Mouse (Mus musculus) lung, adult 2 months (tissue): ENCODE data around the gene Vmn1r47.

Experiments used
- CTCF ChIP-seq: fragments of 200-500 bp; IDR thresholded peaks from 2 replicates; pipeline ENCODE4 v1.5.1; 2011; ENCODE audit warnings: mild to moderate bottlenecking, low read length, control low read depth; ENCODE audit not compliant: insufficient read depth
- POLR2A ChIP-seq: fragments of 200-500 bp; IDR thresholded peaks from 2 replicates; pipeline ENCODE4 v1.6.1; 2011; ENCODE audit warnings: low read depth, mild to moderate bottlenecking, control low read depth, low read length, borderline replicate concordance; ENCODE audit errors: extremely low read depth

DNA sequence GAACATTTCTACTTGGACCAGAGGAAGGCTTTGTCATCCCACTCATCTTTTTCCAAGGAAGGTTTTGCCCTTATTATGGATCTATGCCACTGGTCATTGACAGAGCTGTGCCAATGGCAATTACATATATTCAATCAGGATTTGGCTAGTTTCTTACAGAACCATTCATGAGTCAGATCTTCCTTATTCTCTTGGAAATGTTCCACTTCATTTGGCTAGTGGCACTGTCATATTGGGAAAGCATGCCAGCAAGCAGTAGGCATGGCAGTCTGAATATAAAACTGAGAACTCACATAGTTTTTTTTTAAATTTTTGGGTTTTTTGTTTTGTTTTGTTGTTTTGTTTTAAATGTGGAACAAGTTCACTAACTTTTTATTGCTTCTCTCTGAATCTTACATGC lies 49.6 kb upstream of the Vmn1r47 start:
- TF ChIP-seq CTCF = no peak
- TF ChIP-seq POLR2A = no peak
